In genomic region chrX:58503573-58503972, GRCm38 (mm10) we compare ENCODE assay signal across 11 mouse cellular contexts.
A peak's percentile ranks its signal among the peaks of the same experiment; 100 is the strongest.
DNase-seq lines count a peak whose midpoint lies in the region; ATAC-seq lines count a peak whose summit lies in the region.
"Had no signal": no experiment of that assay in that cellular context is flagged by ENCODE, and none has a peak within 500 bp of the region (broad histone marks: within the 10 kb centered on the region; RNA-seq: fewer than 3 reads in every experiment).

No protein-coding gene starts in this region.

- no peak overlapping the region for H3K4me2 ChIP-seq in hindbrain, embryonic 15.5 days
- H3K4me2 ChIP-seq in midbrain, embryonic 11.5 days: no peak overlapping the region
- no peak overlapping the region for H3K4me2 ChIP-seq in heart, embryonic 12.5 days
- H3K4me2 ChIP-seq: embryonic facial prominence, embryonic 15.5 days had no signal

- H3K4me1 ChIP-seq in embryonic facial prominence, embryonic 10.5 days: no peaks in the 10 kb centered on the region
- no peaks in the 10 kb centered on the region for H3K4me1 ChIP-seq in hindbrain, embryonic 15.5 days (replicated peaks)
- H3K4me1 ChIP-seq in midbrain, embryonic 11.5 days (ENCODE audit: control insufficient read depth, insufficient read depth, low read length): no peaks in the 10 kb centered on the region
- H3K4me1 ChIP-seq in heart, embryonic 12.5 days (replicated peaks): no peaks in the 10 kb centered on the region
- H3K4me1 ChIP-seq: embryonic facial prominence, embryonic 15.5 days had no signal

- ATAC-seq in hindbrain, embryonic 15.5 days (ENCODE audit: low FRiP score, low read depth): 0 out of 2 replicates have a peak, but pooled peaks have one; percentile 45
- ATAC-seq in midbrain, embryonic 11.5 days (ENCODE audit: low FRiP score): peak; percentile 85
- no peak for ATAC-seq in heart, embryonic 12.5 days (ENCODE audit: insufficient number of reproducible peaks, low FRiP score)
- ATAC-seq: intestine, embryonic 16.5 days had no signal

- DNase-seq in R1 (ENCODE audit: low read depth, low spot score): peak; percentile 17
- peak; percentile 8 for DNase-seq in embryonic facial prominence, embryonic 10.5 days (ENCODE audit: low spot score)
- DNase-seq in midbrain, embryonic 11.5 days (ENCODE audit: low spot score, missing footprints): peak; percentile 85
- DNase-seq in heart, adult 8-10 months (ENCODE audit: low spot score): no peak
- DNase-seq in adrenal gland, adult 18-20 months (ENCODE audit: low spot score in 2 of 2): no peak
- no peak for DNase-seq in left cerebral cortex, adult 9 months (ENCODE audit: low spot score in 2 of 2)
- DNase-seq: lung, postnatal 10 days had no signal

- 63% methylated on average over 1 of the region's 1 CpGs for whole genome bisulfite sequencing in embryonic facial prominence, embryonic 10.5 days
- WGBS in hindbrain, embryonic 15.5 days: 38% methylated on average over 1 of the region's 1 CpGs
- WGBS in midbrain, embryonic 11.5 days: 32% methylated on average over 1 of the region's 1 CpGs
- 67% methylated on average over 1 of the region's 1 CpGs for WGBS in heart, embryonic 12.5 days

- H3K27me3 ChIP-seq in embryonic facial prominence, embryonic 10.5 days (replicated peaks; ENCODE audit: low read depth, poor library complexity, severe bottlenecking): no peaks in the 10 kb centered on the region
- no peaks in the 10 kb centered on the region for H3K27me3 ChIP-seq in hindbrain, embryonic 15.5 days
- no peaks in the 10 kb centered on the region for H3K27me3 ChIP-seq in midbrain, embryonic 11.5 days (ENCODE audit: control insufficient read depth, insufficient read depth, low read length)
- no peaks in the 10 kb centered on the region for H3K27me3 ChIP-seq in heart, embryonic 12.5 days (replicated peaks)
- H3K27me3 ChIP-seq: embryonic facial prominence, embryonic 15.5 days had no signal

- H3K9me3 ChIP-seq in embryonic facial prominence, embryonic 10.5 days: no peaks in the 10 kb centered on the region
- H3K9me3 ChIP-seq in hindbrain, embryonic 15.5 days: no peaks in the 10 kb centered on the region
- H3K9me3 ChIP-seq in midbrain, embryonic 11.5 days (ENCODE audit: control insufficient read depth, low read length): no peaks in the 10 kb centered on the region
- no peaks in the 10 kb centered on the region for H3K9me3 ChIP-seq in heart, embryonic 12.5 days (replicated peaks)
- H3K9me3 ChIP-seq: embryonic facial prominence, embryonic 15.5 days had no signal

- no peak overlapping the region for H3K4me3 ChIP-seq in embryonic facial prominence, embryonic 10.5 days
- no peak overlapping the region for H3K4me3 ChIP-seq in hindbrain, embryonic 15.5 days
- H3K4me3 ChIP-seq in midbrain, embryonic 11.5 days (ENCODE audit: low read depth, low read length): no peak overlapping the region
- no peak overlapping the region for H3K4me3 ChIP-seq in heart, embryonic 12.5 days
- H3K4me3 ChIP-seq: embryonic facial prominence, embryonic 15.5 days had no signal

- H3K27ac ChIP-seq in embryonic facial prominence, embryonic 10.5 days (replicated peaks): no peak overlapping the region
- H3K27ac ChIP-seq in hindbrain, embryonic 15.5 days (replicated peaks): no peak overlapping the region
- no peak overlapping the region for H3K27ac ChIP-seq in midbrain, embryonic 11.5 days (ENCODE audit: low read depth, low read length)
- no peak overlapping the region for H3K27ac ChIP-seq in heart, embryonic 12.5 days (ENCODE audit: poor library complexity, severe bottlenecking)
- H3K27ac ChIP-seq: embryonic facial prominence, embryonic 15.5 days had no signal

- no peaks in the 10 kb centered on the region for H3K36me3 ChIP-seq in embryonic facial prominence, embryonic 10.5 days (replicated peaks)
- H3K36me3 ChIP-seq in hindbrain, embryonic 15.5 days: no peaks in the 10 kb centered on the region
- H3K36me3 ChIP-seq in midbrain, embryonic 11.5 days (ENCODE audit: control insufficient read depth, insufficient read depth, low read length): no peaks in the 10 kb centered on the region
- no peaks in the 10 kb centered on the region for H3K36me3 ChIP-seq in heart, embryonic 12.5 days
- H3K36me3 ChIP-seq: embryonic facial prominence, embryonic 15.5 days had no signal

- H3K9ac ChIP-seq in hindbrain, embryonic 15.5 days: no peak overlapping the region
- H3K9ac ChIP-seq in midbrain, embryonic 11.5 days (ENCODE audit: low read length): no peak overlapping the region
- no peak overlapping the region for H3K9ac ChIP-seq in heart, embryonic 12.5 days
- H3K9ac ChIP-seq: embryonic facial prominence, embryonic 15.5 days had no signal

Comparison
In these comparisons a context has a peak if more than half of its experiments do, and no peak if none do; other contexts are left out.
1. DNase-seq: peak in R1 (single experiment), embryonic facial prominence, embryonic 10.5 days (single experiment) and midbrain, embryonic 11.5 days (single experiment); none in heart, adult 8-10 months (single experiment), adrenal gland, adult 18-20 months (0 of 2) and left cerebral cortex, adult 9 months (0 of 2).